Mouse (Mus musculus): ENCODE results near the gene Ptprm. TPM values are rescaled to one million over a fixed set of nuclear protein-coding genes. Genes with fewer than 3 reads are reported as not detected.

Ptprm gene
- polyA plus RNA-seq, 1 experiment from 2014 or later, result 18.9 TPM

DNA sequence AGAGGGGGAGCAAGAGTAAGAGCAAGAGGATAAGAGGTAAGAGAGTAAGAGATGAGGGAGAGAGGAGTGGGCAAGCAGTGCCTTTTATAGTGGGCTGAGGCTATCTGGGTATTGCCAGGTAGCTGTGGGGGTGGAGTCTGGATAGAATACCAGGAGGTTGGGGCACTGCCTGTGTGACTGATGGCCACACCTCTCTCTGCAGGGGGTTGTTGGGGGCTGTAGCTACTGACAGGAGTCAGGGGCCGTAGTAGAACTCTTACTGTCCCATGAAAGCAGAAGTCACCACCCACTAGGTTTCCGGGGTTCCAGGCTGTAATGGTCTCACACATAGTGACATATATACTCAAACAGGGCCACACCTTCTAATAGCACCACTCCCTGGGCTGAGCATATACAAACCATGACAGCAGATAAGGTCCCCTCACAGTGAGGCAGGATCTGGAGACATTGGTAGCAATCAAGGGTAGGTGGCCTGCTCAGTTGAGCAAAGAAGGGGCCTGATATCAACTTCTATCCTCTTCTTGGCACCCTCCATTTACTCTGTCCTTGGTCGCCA, 689.0 kb downstream of the Ptprm start:
- H3K4me3 ChIP-seq (replicated peaks), result no peak overlapping the region
- no peak overlapping the region for H3K9ac ChIP-seq
- no peak overlapping the region for H3K27ac ChIP-seq
- ATAC-seq (replicated peaks; ENCODE audit: low FRiP score), result no peak
- no peaks in the 10 kb centered on the region for H3K4me1 ChIP-seq
- H3K4me2 ChIP-seq, result no peak overlapping the region
- 82% methylated on average over 3 of the region's 3 CpGs for WGBS
- no peaks in the 10 kb centered on the region for H3K9me3 ChIP-seq (replicated peaks)
- no peaks in the 10 kb centered on the region; the same call in 1 of the 2 replicates for H3K36me3 ChIP-seq
- no peaks in the 10 kb centered on the region for H3K27me3 ChIP-seq

DNA sequence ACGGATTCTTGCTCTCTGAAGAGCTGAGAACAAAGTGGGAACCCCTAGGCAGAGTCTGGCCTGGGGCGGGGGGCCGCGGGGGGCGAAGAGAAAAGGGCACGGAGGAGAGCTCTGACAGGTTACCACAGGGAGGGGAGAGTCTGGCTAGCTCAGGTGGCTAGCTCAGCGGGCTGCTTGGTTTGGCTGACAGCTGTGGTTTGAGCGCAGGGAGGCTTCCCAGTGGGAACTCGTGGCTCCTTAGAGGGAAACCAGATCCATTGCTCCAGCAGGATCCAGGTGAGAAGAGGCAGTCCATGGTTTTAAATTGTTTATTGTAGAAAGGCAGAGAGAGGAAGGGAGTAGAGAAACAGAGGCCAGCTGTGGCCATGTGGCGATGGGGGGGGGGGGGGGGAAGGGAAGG, 689.5 kb downstream of the Ptprm start:
- Histone ChIP-seq H3K9me3 (replicated peaks) (no peaks in the 10 kb centered on the region), H3K36me3 (no peaks in the 10 kb centered on the region; the same call in 1 of the 2 replicates), H3K27ac (no peak overlapping the region), H3K9ac (no peak overlapping the region), H3K27me3 (no peaks in the 10 kb centered on the region), H3K4me2 (no peak overlapping the region), H3K4me3 (replicated peaks) (no peak overlapping the region), H3K4me1 (no peaks in the 10 kb centered on the region)
- no peak for ATAC-seq (replicated peaks; ENCODE audit: low FRiP score)
- 64% methylated on average over 10 of the region's 10 CpGs for WGBS

DNA sequence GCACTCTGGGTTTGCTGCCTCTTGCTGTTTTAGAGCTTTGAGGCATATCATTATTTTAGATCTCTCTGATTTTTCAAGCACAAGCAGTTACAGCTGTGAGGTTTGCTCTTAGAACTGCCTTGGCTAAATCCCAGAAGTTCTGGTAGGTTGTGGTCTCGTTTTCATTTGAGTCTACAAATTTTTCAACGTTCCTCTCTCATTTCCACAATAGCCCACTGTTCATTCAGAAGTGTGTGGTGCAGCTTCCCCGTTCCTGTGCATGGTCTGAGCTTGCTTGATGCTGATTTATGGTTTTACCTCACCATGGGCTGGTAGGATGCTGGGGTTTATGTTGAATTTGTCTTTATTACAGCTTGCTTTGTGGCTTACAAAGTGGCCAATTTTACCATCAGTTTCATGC, 695.0 kb downstream of the Ptprm start:
- no peak overlapping the region for H3K27ac ChIP-seq
- H3K4me2 ChIP-seq, result no peak overlapping the region
- no peaks in the 10 kb centered on the region for H3K9me3 ChIP-seq (replicated peaks)
- H3K36me3 ChIP-seq, result no peaks in the 10 kb centered on the region
- no peak overlapping the region for H3K4me3 ChIP-seq (replicated peaks)
- H3K4me1 ChIP-seq, result 0 out of 2 replicates have a peak, but pooled peaks cover 2% of the 10 kb centered on the region
- no peaks in the 10 kb centered on the region for H3K27me3 ChIP-seq
- H3K9ac ChIP-seq, result no peak overlapping the region
- 33% methylated on average over 3 of the region's 3 CpGs for WGBS
- no peak for ATAC-seq (replicated peaks; ENCODE audit: low FRiP score)

DNA sequence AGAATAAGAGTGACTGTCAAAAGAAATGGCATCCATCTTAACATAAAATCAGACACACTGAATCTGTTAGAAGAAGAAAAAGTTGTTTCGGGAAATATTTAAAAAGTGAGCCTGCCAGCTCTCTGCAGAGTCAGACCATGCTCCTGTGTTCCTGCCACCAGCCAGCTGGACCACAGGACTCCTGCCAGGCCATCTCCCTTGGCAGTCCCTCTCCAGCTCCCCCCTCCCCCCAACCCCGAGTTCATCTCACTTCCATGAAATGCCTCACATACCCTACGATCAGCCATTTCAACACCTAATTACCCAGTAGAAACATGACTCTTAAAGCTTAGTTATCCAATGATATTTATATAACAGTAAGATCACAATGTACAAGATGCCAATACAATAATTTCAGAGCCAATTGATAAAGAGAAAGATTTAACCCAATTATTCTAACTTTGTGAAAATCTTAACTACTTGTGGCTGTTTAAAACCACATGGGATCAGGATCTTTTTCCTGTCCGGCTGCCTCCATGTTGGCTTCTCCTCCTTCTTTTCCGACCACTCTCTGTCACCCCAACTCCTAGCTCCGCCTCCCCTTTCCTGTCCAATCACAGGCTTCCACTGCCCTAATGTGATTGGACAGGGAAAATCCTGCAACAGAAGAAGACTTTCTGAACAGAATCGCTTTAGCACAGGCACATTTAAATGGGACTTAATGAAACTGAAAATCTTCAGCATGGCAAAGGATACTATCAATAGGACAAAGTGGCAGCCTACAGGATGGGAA, 716.1 kb downstream of the Ptprm start:
- no peaks in the 10 kb centered on the region for H3K36me3 ChIP-seq
- H3K9me3 ChIP-seq (replicated peaks), result no peaks in the 10 kb centered on the region
- no peak overlapping the region for H3K27ac ChIP-seq
- H3K4me1 ChIP-seq, result no peaks in the 10 kb centered on the region
- no peak overlapping the region for H3K9ac ChIP-seq
- no peaks in the 10 kb centered on the region; the same call in 1 of the 2 replicates for H3K27me3 ChIP-seq
- no peak for ATAC-seq (replicated peaks; ENCODE audit: low FRiP score)
- 89% methylated on average over 7 of the region's 7 CpGs for WGBS
- H3K4me2 ChIP-seq, result no peak overlapping the region
- H3K4me3 ChIP-seq (replicated peaks), result no peak overlapping the region

- H3K4me1 ChIP-seq, result no peaks in the 10 kb centered on the region
- H3K36me3 ChIP-seq, result no peaks in the 10 kb centered on the region
- 73% methylated on average over 13 of the region's 13 CpGs for WGBS
Observed at GRCm38 (mm10) chr17:66619996-66620656, 734.1 kb downstream of the Ptprm start.

DNA sequence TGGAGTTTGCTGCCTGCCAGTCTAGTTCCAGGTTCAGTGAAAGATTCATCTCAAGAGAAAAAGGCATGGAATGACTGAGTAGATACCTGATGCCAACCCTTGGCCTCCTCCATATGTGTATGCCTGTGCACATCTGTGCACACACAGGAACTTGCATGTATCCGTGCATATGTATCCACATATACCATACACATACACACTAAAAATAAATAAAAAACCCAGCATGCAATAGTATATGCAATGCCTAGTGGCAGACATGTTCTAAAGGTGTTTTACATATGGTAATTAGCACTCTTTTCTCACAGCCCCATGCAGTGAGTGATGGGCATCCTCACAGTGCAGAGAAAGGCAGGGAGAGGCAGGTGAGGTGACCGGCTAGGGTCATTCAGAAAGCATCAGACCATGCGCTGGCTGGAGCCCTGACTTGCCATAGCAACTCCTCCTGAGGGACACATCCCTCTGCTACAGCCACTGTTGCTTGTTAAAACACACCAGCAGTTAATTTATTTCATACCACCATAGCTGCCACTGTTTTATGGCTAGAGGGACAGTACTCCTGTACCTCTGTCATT, 734.9 kb downstream of the Ptprm start:
- WGBS, result 58% methylated on average over 3 of the region's 3 CpGs
- H3K27me3 ChIP-seq, result no peaks in the 10 kb centered on the region
- H3K9ac ChIP-seq, result no peak overlapping the region
- H3K4me1 ChIP-seq, result no peaks in the 10 kb centered on the region
- H3K36me3 ChIP-seq, result no peaks in the 10 kb centered on the region
- H3K4me3 ChIP-seq (replicated peaks), result no peak overlapping the region
- ATAC-seq (replicated peaks; ENCODE audit: low FRiP score), result no peak
- no peaks in the 10 kb centered on the region for H3K9me3 ChIP-seq (replicated peaks)
- no peak overlapping the region for H3K4me2 ChIP-seq
- H3K27ac ChIP-seq, result no peak overlapping the region

More at GRCm38 (mm10) chr17:66619996-66620656, 734.1 kb downstream of the Ptprm start:
- no peak overlapping the region for H3K27ac ChIP-seq
- H3K4me2 ChIP-seq, result no peak overlapping the region
- H3K9me3 ChIP-seq (replicated peaks), result no peaks in the 10 kb centered on the region
- no peak overlapping the region for H3K4me3 ChIP-seq (replicated peaks)
- no peak overlapping the region for H3K9ac ChIP-seq
- H3K27me3 ChIP-seq, result no peaks in the 10 kb centered on the region
- no peak for ATAC-seq (replicated peaks; ENCODE audit: low FRiP score)

Small RNAs within 50 kb of the gene (microRNA-seq; reads per million reads assigned to microRNA genes)
- gene Mir5709, result 1.0 reads per million
